Mouse (Mus musculus) hindlimb bud, embryonic 11.5 days (tissue): ENCODE measurements around the gene Nrp1.

ENCODE experiments used
- DNase-seq: peaks from one replicate; pipeline ENCODE4 v3.0.0-alpha.2; 2012; ENCODE audit warnings: low read depth, low spot score; ENCODE audit errors: extremely low spot score

Nrp1 gene

GRCm38 (mm10) chr8:128417956-128418796 lies 59.8 kb downstream of the Nrp1 start:
- DNase-seq: no peak

GRCm38 (mm10) chr8:128419984-128420383 lies 61.6 kb downstream of the Nrp1 start:
- DNase-seq: no peak

GRCm38 (mm10) chr8:128420402-128420801 lies 62.0 kb downstream of the Nrp1 start:
- DNase-seq: no peak

- no peak for DNase-seq
These were observed 65.4 kb downstream of the Nrp1 start for GRCm38 (mm10) chr8:128423813-128424212.

GRCm38 (mm10) chr8:128424626-128425333 lies 66.4 kb downstream of the Nrp1 start:
- no peak for DNase-seq

- DNase-seq: no peak
These were observed 68.7 kb downstream of the Nrp1 start for GRCm38 (mm10) chr8:128427071-128427470.

GRCm38 (mm10) chr8:128428971-128429370 lies 70.6 kb downstream of the Nrp1 start:
- DNase-seq: no peak

- DNase-seq: no peak
These were observed 72.7 kb downstream of the Nrp1 start for GRCm38 (mm10) chr8:128431082-128431481.

GRCm38 (mm10) chr8:128435749-128436148 lies 77.3 kb downstream of the Nrp1 start:
- DNase-seq: no peak

- DNase-seq: no peak
These were observed 78.9 kb downstream of the Nrp1 start for GRCm38 (mm10) chr8:128437156-128437825.

GRCm38 (mm10) chr8:128441407-128441806 lies 83.0 kb downstream of the Nrp1 start:
- no peak for DNase-seq

GRCm38 (mm10) chr8:128445596-128445995 lies 87.2 kb downstream of the Nrp1 start:
- no peak for DNase-seq

GRCm38 (mm10) chr8:128446636-128447035 lies 88.2 kb downstream of the Nrp1 start:
- no peak for DNase-seq

- DNase-seq: no peak
These were observed 88.9 kb downstream of the Nrp1 start for GRCm38 (mm10) chr8:128447320-128447719.

- no peak for DNase-seq
These were observed 92.1 kb downstream of the Nrp1 start for GRCm38 (mm10) chr8:128450390-128451032.

GRCm38 (mm10) chr8:128451121-128451520 lies 92.7 kb downstream of the Nrp1 start:
- no peak for DNase-seq

- no peak for DNase-seq
These were observed 95.1 kb downstream of the Nrp1 start for GRCm38 (mm10) chr8:128453471-128453870.

GRCm38 (mm10) chr8:128454026-128454425 lies 95.6 kb downstream of the Nrp1 start:
- no peak for DNase-seq

GRCm38 (mm10) chr8:128457277-128457676 lies 98.9 kb downstream of the Nrp1 start:
- no peak for DNase-seq

- no peak for DNase-seq
These were observed 101.3 kb downstream of the Nrp1 start for GRCm38 (mm10) chr8:128459704-128460103.

GRCm38 (mm10) chr8:128461716-128462115 lies 103.3 kb downstream of the Nrp1 start:
- DNase-seq: no peak
